In the genomic region with DNA sequence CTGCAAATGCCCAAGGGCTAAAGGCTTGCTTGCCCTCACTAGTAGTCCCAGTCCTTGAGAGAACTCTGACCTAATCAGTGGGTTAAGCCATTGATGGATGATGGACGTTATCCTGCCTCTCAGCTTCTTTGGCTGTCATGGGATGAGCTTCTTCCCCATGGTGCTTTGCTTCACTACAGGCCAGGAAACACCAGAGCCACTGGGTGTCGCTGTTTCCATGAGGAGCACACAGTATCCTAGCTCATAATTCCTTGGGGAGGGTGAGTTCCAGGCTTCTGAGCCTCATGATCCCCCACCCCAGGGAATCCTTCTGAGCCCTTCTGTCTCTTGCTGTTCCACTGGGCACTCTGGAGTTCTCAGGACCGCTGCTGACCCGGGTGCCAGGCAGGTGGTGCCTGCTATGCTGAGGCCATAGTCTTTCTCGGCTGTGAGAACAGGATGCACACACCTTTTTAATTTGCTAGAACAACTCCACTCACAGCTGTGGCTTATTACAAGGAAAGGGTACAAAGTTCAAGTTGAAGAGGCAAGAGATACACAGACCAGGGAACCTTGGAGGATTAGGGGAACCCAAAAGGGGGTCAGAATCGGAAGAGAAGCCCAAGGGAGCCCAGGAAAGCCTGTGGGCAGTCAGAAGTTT, we compare ENCODE assay signal across 8 mouse cellular contexts. TPM values are rescaled to one million over a fixed set of nuclear protein-coding genes. Genes with fewer than 3 reads are reported as not detected.
DNase-seq lines count a peak whose midpoint lies in the region; ATAC-seq and TF ChIP-seq lines count a peak whose summit lies in the region.

No protein-coding gene starts in this region.

- H3K27ac ChIP-seq in forebrain, embryonic 16.5 days (ENCODE audit: low read length), result no peak overlapping the region
- H3K27ac ChIP-seq in liver, postnatal 0 days (ENCODE audit: low read depth), result peak overlapping the region; percentile 25; the same call in 1 of the 2 replicates

- TF ChIP-seq CTCF in liver, postnatal 0 days (IDR thresholded peaks at IDR 0.05; ENCODE audit: low read depth), result peak; percentile 78

- H3K27me3 ChIP-seq in forebrain, embryonic 16.5 days (replicated peaks; ENCODE audit: control insufficient read depth, insufficient read depth, low read length), result no peaks in the 10 kb centered on the region; the same call in 1 of the 2 replicates
- no peaks in the 10 kb centered on the region for H3K27me3 ChIP-seq in liver, postnatal 0 days (ENCODE audit: insufficient read depth, low read length)

- peak; percentile 58 for ATAC-seq in forebrain, embryonic 16.5 days
- ATAC-seq in liver, postnatal 0 days, result peak; percentile 61

- no peak overlapping the region for H3K9ac ChIP-seq in forebrain, embryonic 16.5 days (replicated peaks; ENCODE audit: low read depth, low read length)
- no peak overlapping the region for H3K9ac ChIP-seq in liver, postnatal 0 days (replicated peaks)

- TF ChIP-seq EP300 in liver, postnatal 0 days (IDR thresholded peaks at IDR 0.05; ENCODE audit: low read depth), result no peak

- no peak overlapping the region for H3K4me2 ChIP-seq in forebrain, embryonic 16.5 days (ENCODE audit: low read length)
- no peak overlapping the region for H3K4me2 ChIP-seq in liver, postnatal 0 days (ENCODE audit: low read depth, low read length)

- WGBS in forebrain, embryonic 16.5 days, result 32% methylated on average over 6 of the region's 6 CpGs
- WGBS in liver, postnatal 0 days (ENCODE audit: insufficient replicate concordance), result 31% methylated on average over 6 of the region's 6 CpGs

- no peaks in the 10 kb centered on the region for H3K36me3 ChIP-seq in forebrain, embryonic 16.5 days (ENCODE audit: control insufficient read depth, insufficient read depth)
- H3K36me3 ChIP-seq in liver, postnatal 0 days (replicated peaks; ENCODE audit: insufficient read depth, low read length), result no peaks in the 10 kb centered on the region

- peak; percentile 36 for DNase-seq in thymus, postnatal 4 days
- DNase-seq in thymus, postnatal 0 days (ENCODE audit: low spot score), result no peak
- peak; percentile 30 for DNase-seq in cerebellum, adult 11 months
- DNase-seq in kidney, postnatal 25 days, result peak; percentile 65 to 74
- peak; percentile 73 for DNase-seq in liver, postnatal 0 days
- peak; percentile 78 to 87 for DNase-seq in right cerebral cortex, adult 2 months (ENCODE audit: low spot score in 2 of 2)
- DNase-seq in spleen, postnatal 14 days (ENCODE audit: low spot score in 2 of 2), result no peak

- H3K4me1 ChIP-seq in forebrain, embryonic 16.5 days (replicated peaks; ENCODE audit: control insufficient read depth, insufficient read depth, low read length), result no peaks in the 10 kb centered on the region
- H3K4me1 ChIP-seq in liver, postnatal 0 days (ENCODE audit: insufficient read depth), result peaks cover 16% of the 10 kb centered on the region

- no peak overlapping the region for H3K4me3 ChIP-seq in forebrain, embryonic 16.5 days (replicated peaks; ENCODE audit: low read length)
- H3K4me3 ChIP-seq in liver, postnatal 0 days (ENCODE audit: low read depth, low read length), result no peak overlapping the region

- H3K9me3 ChIP-seq in forebrain, embryonic 16.5 days (ENCODE audit: control insufficient read depth, low read length), result no peaks in the 10 kb centered on the region
- no peaks in the 10 kb centered on the region for H3K9me3 ChIP-seq in liver, postnatal 0 days (ENCODE audit: low read length)

RNA-seq across cellular contexts. Expression of a gene that starts 6.2 kb away (rescaled TPM):
- polyA plus RNA-seq in thymus, postnatal 0 days (2015; fragmentation: Nextera tagmentation; extraction: Ambion mirVana), result 0.13 and 0.21 TPM in 2 replicates
- not detected in 2 replicates for polyA plus RNA-seq in forebrain, embryonic 16.5 days (2015; fragmentation: Nextera tagmentation; extraction: Ambion mirVana)
- 443 and 456 TPM in 2 replicates for polyA plus RNA-seq in liver, postnatal 0 days (2015; fragmentation: Nextera tagmentation; extraction: Ambion mirVana)

RNA-seq across cellular contexts. Expression of a gene that starts 27.1 kb away (rescaled TPM):
- polyA plus RNA-seq in thymus, postnatal 0 days (2015; fragmentation: Nextera tagmentation; extraction: Ambion mirVana), result 0.20 and 0.22 TPM in 2 replicates
- polyA plus RNA-seq in forebrain, embryonic 16.5 days (2015; fragmentation: Nextera tagmentation; extraction: Ambion mirVana), result 322 and 396 TPM in 2 replicates
- 0.17 and 0.28 TPM in 2 replicates for polyA plus RNA-seq in liver, postnatal 0 days (2015; fragmentation: Nextera tagmentation; extraction: Ambion mirVana)

RNA-seq across cellular contexts. Expression of a gene that starts 31.9 kb away (rescaled TPM):
- polyA plus RNA-seq in thymus, postnatal 0 days (2015; fragmentation: Nextera tagmentation; extraction: Ambion mirVana), result 0.50 and 0.74 TPM in 2 replicates
- polyA plus RNA-seq in forebrain, embryonic 16.5 days (2015; fragmentation: Nextera tagmentation; extraction: Ambion mirVana), result 0.17 and 0.19 TPM in 2 replicates
- 0.51 and 0.99 TPM in 2 replicates for polyA plus RNA-seq in liver, postnatal 0 days (2015; fragmentation: Nextera tagmentation; extraction: Ambion mirVana)

RNA-seq across cellular contexts. Expression of a gene that starts 39.7 kb away (rescaled TPM):
- polyA plus RNA-seq in thymus, postnatal 0 days (2015; fragmentation: Nextera tagmentation; extraction: Ambion mirVana), result 0.08 and 0.10 TPM in 2 replicates
- polyA plus RNA-seq in forebrain, embryonic 16.5 days (2015; fragmentation: Nextera tagmentation; extraction: Ambion mirVana), result 0.30 and 0.31 TPM in 2 replicates
- polyA plus RNA-seq in liver, postnatal 0 days (2015; fragmentation: Nextera tagmentation; extraction: Ambion mirVana), result not detected in 2 replicates

Comparison
In these comparisons a context has a peak if more than half of its experiments do, and no peak if none do; other contexts are left out.
1. DNase-seq: peak in thymus, postnatal 4 days (single experiment), cerebellum, adult 11 months (single experiment), kidney, postnatal 25 days (2 of 2), liver, postnatal 0 days (single experiment) and right cerebral cortex, adult 2 months (2 of 2); none in thymus, postnatal 0 days (single experiment) and spleen, postnatal 14 days (0 of 2).
2. RNA of a gene that starts 6.2 kb away (polyA plus RNA-seq): 443 to 456 TPM in liver, postnatal 0 days; 0.13 to 0.21 TPM in thymus, postnatal 0 days and not detected in forebrain, embryonic 16.5 days; every median in the first group is over 100 times any median in the second.
3. RNA of a gene that starts 27.1 kb away (polyA plus RNA-seq): 322 to 396 TPM in forebrain, embryonic 16.5 days; 0.17 to 0.28 TPM in liver, postnatal 0 days and 0.20 to 0.22 TPM in thymus, postnatal 0 days; every median in the first group is over 100 times any median in the second.